In the genomic region with DNA sequence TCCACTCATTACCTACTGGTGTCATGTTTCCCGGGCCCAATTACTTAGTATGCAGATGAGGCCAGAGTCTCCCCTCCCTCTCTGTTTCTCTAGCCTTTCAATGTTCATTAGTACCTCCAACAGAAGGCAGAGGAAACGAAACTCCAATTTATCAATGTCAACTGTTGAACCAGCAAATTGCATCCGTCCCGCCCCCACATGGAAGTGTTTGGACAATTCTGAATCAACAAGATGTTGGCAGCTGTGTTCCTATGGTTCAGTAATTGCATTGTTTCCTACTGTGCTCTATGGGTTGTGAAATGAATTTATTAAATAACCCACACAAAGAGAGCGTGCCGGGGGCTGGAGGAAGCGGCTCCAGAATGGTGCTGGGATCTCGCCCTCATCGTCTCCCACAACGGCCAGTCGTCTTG, we compare ENCODE assay signal across 10 mouse cellular contexts.
DNase-seq lines count a peak whose midpoint lies in the region; ATAC-seq and TF ChIP-seq lines count a peak whose summit lies in the region.
"Had no signal": no experiment of that assay in that cellular context is flagged by ENCODE, and none has a peak within 500 bp of the region (broad histone marks: within the 10 kb centered on the region; RNA-seq: fewer than 3 reads in every experiment).

No protein-coding gene starts in this region.

- 64% methylated on average over 11 of the region's 11 CpGs for WGBS in heart, embryonic 13.5 days
- 60% methylated on average over 11 of the region's 11 CpGs for WGBS in embryonic facial prominence, embryonic 14.5 days
- 58% methylated on average over 11 of the region's 11 CpGs for WGBS in intestine, embryonic 15.5 days
- 38% methylated on average over 11 of the region's 11 CpGs for WGBS in midbrain, postnatal 0 days

- H3K9ac ChIP-seq in heart, embryonic 13.5 days, result no peak overlapping the region
- H3K9ac ChIP-seq in embryonic facial prominence, embryonic 14.5 days (ENCODE audit: low read depth, low read length), result no peak overlapping the region
- no peak overlapping the region for H3K9ac ChIP-seq in intestine, embryonic 15.5 days
- no peak overlapping the region for H3K9ac ChIP-seq in midbrain, postnatal 0 days (replicated peaks; ENCODE audit: low read length, poor library complexity, severe bottlenecking)
- H3K9ac ChIP-seq: embryonic facial prominence, embryonic 12.5 days; liver, embryonic 15.5 days had no signal

- H3K4me3 ChIP-seq in heart, embryonic 13.5 days, result no peak overlapping the region
- H3K4me3 ChIP-seq in embryonic facial prominence, embryonic 14.5 days (ENCODE audit: low read depth, low read length), result no peak overlapping the region
- H3K4me3 ChIP-seq in intestine, embryonic 15.5 days (replicated peaks), result no peak overlapping the region
- H3K4me3 ChIP-seq in midbrain, postnatal 0 days (ENCODE audit: low read depth, low read length), result no peak overlapping the region; the same call in 1 of the 2 replicates
- H3K4me3 ChIP-seq: embryonic facial prominence, embryonic 12.5 days; liver, embryonic 15.5 days had no signal

- intact Hi-C loops in heart, postnatal 25 days (cut with DNase I), result no loop called here

- H3K9me3 ChIP-seq in heart, embryonic 13.5 days, result 0 out of 2 replicates have a peak, but pooled peaks cover 3% of the 10 kb centered on the region
- peaks cover 8% of the 10 kb centered on the region; the same call in 1 of the 2 replicates for H3K9me3 ChIP-seq in embryonic facial prominence, embryonic 14.5 days (ENCODE audit: control insufficient read depth, low read length)
- no peaks in the 10 kb centered on the region; the same call in 1 of the 2 replicates for H3K9me3 ChIP-seq in intestine, embryonic 15.5 days
- H3K9me3 ChIP-seq in midbrain, postnatal 0 days (ENCODE audit: low read length), result no peaks in the 10 kb centered on the region
- H3K9me3 ChIP-seq: embryonic facial prominence, embryonic 12.5 days; liver, embryonic 15.5 days had no signal

- no peak overlapping the region for H3K27ac ChIP-seq in heart, embryonic 13.5 days (replicated peaks)
- H3K27ac ChIP-seq in embryonic facial prominence, embryonic 14.5 days (replicated peaks; ENCODE audit: low read depth, low read length), result no peak overlapping the region
- no peak overlapping the region for H3K27ac ChIP-seq in intestine, embryonic 15.5 days
- H3K27ac ChIP-seq in midbrain, postnatal 0 days (ENCODE audit: low read depth, low read length), result no peak overlapping the region
- H3K27ac ChIP-seq: embryonic facial prominence, embryonic 12.5 days; liver, embryonic 15.5 days had no signal

- no peaks in the 10 kb centered on the region for H3K27me3 ChIP-seq in heart, embryonic 13.5 days (replicated peaks)
- H3K27me3 ChIP-seq in embryonic facial prominence, embryonic 14.5 days (replicated peaks; ENCODE audit: control insufficient read depth, insufficient read depth, low read length), result no peaks in the 10 kb centered on the region
- no peaks in the 10 kb centered on the region for H3K27me3 ChIP-seq in intestine, embryonic 15.5 days (replicated peaks)
- no peaks in the 10 kb centered on the region for H3K27me3 ChIP-seq in midbrain, postnatal 0 days (ENCODE audit: insufficient read depth, low read length)
- H3K27me3 ChIP-seq: embryonic facial prominence, embryonic 12.5 days; liver, embryonic 15.5 days had no signal

- no peak for TF ChIP-seq CTCF in midbrain, postnatal 0 days (IDR thresholded peaks at IDR 0.05)

- H3K4me1 ChIP-seq in heart, embryonic 13.5 days, result peaks cover 16% of the 10 kb centered on the region; the same call in 1 of the 2 replicates
- peaks cover 9% of the 10 kb centered on the region for H3K4me1 ChIP-seq in embryonic facial prominence, embryonic 14.5 days (ENCODE audit: control insufficient read depth, insufficient read depth, low read length)
- peaks cover 5% of the 10 kb centered on the region; the same call in 1 of the 2 replicates for H3K4me1 ChIP-seq in intestine, embryonic 15.5 days (replicated peaks)
- no peaks in the 10 kb centered on the region for H3K4me1 ChIP-seq in midbrain, postnatal 0 days (ENCODE audit: insufficient read depth, low read length)
- H3K4me1 ChIP-seq: liver, embryonic 15.5 days had no signal

- no peak for ATAC-seq in heart, embryonic 13.5 days (ENCODE audit: extremely low read depth, insufficient number of reproducible peaks, low FRiP score, low TSS enrichment)
- ATAC-seq in embryonic facial prominence, embryonic 14.5 days (ENCODE audit: low read depth), result peak; percentile 82; the same call in 1 of the 2 replicates
- peak; percentile 61 for ATAC-seq in intestine, embryonic 15.5 days
- peak; percentile 68; the same call in 1 of the 2 replicates for ATAC-seq in midbrain, postnatal 0 days (ENCODE audit: low FRiP score)

- H3K36me3 ChIP-seq in heart, embryonic 13.5 days, result peaks cover 13% of the 10 kb centered on the region
- no peaks in the 10 kb centered on the region for H3K36me3 ChIP-seq in embryonic facial prominence, embryonic 14.5 days (ENCODE audit: control insufficient read depth, insufficient read depth, low read length)
- 0 out of 2 replicates have a peak, but pooled peaks cover 4% of the 10 kb centered on the region for H3K36me3 ChIP-seq in intestine, embryonic 15.5 days
- no peaks in the 10 kb centered on the region for H3K36me3 ChIP-seq in midbrain, postnatal 0 days (ENCODE audit: insufficient read depth, low read length)
- H3K36me3 ChIP-seq: liver, embryonic 15.5 days had no signal

- H3K4me2 ChIP-seq in heart, embryonic 13.5 days, result peak overlapping the region; percentile 33
- H3K4me2 ChIP-seq in embryonic facial prominence, embryonic 14.5 days (ENCODE audit: low read depth, low read length), result peak overlapping the region; percentile 1; the same call in 1 of the 2 replicates
- H3K4me2 ChIP-seq in intestine, embryonic 15.5 days (replicated peaks), result 0 out of 2 replicates have a peak overlapping the region, but pooled peaks have one; percentile 4
- peak overlapping the region; percentile 7; the same call in 1 of the 2 replicates for H3K4me2 ChIP-seq in midbrain, postnatal 0 days (ENCODE audit: low read depth, low read length, poor library complexity, severe bottlenecking)
- H3K4me2 ChIP-seq: embryonic facial prominence, embryonic 12.5 days; liver, embryonic 15.5 days had no signal

- DNase-seq in heart, postnatal 25 days (ENCODE audit: low spot score), result no peak
- peak; percentile 76 for DNase-seq in embryonic facial prominence, embryonic 14.5 days (ENCODE audit: low spot score)
- DNase-seq in midbrain, postnatal 0 days (ENCODE audit: low spot score), result peak; percentile 95
- no peak for DNase-seq in cerebellum, adult 11-12 months
- no peak for DNase-seq in right cerebral cortex, postnatal 14 days
- DNase-seq in layer of hippocampus, postnatal 36 days, result no peak

Comparison
In these comparisons a context has a peak if more than half of its experiments do, and no peak if none do; other contexts are left out.
1. DNase-seq: peak in embryonic facial prominence, embryonic 14.5 days (single experiment) and midbrain, postnatal 0 days (single experiment); none in heart, postnatal 25 days (single experiment), cerebellum, adult 11-12 months (single experiment), right cerebral cortex, postnatal 14 days (single experiment) and layer of hippocampus, postnatal 36 days (0 of 2).
2. Peak in every context shown above with its lines, with median percentiles within 50 percentile points of each other: H3K4me2 ChIP-seq.